Mouse (Mus musculus) mouse trophoblast stem cell (cell line): ENCODE measurements around the gene Bean1.

Experiments
- in situ Hi-C, 2 experiments: fragments of 300-500 bp; cut with MseI, MboI; formaldehyde crosslinking; loops; 2 replicates in 1 of 2; 3 replicates in 1 of 2; pipeline ENCODE4 v1.15.1; 2025

Bean1 gene

DNA sequence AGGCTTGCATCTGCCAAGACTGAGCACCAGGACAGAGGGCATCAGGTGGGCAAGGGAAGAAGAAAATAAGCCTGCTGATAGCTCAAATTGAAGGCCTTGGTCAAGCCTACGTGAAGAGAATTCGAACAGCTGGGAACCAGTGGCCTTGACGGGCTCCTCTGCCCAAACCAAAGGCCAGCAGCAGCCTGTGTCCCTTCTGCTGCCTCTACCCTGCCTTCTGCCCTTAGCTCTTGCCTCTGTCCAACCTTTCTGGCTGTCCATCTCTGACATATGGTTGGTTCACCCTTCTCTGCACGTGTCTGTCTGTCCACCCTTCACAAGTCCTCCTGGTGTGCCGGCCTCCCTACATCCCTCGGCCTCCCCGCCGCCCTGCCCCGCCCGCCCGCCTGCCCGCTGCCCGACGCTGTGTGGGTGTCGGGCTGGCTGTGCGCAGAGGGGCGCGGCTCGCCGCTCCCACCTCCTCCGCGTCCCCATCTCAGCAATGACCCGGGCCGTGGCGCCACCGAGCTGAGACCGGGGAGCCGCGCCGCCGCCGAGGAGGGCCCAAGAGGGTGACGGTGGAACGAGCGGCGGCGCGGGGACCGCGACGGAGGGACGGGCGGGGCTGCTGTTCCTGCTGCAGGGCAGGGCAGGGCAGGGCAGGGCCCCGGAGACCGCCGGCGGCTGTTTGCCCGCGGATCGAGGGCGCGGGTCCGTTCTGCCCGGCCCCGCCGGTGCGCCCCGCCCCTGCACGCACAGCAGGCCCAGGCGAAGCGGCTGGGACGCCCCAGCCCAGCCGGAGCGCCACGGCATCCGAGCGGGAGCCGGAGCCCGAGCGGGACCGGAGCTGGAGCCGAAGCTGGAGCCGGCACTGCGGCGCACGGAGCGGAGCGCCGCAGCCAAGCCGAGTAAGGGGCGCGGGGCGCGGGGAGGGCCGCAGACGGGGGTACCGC is at the start of gene Bean1:
Gene Bean1 (plus strand): TSS at position 325 of the 932 bp plus-strand sequence.
- in situ Hi-C loops = no loop called here

DNA sequence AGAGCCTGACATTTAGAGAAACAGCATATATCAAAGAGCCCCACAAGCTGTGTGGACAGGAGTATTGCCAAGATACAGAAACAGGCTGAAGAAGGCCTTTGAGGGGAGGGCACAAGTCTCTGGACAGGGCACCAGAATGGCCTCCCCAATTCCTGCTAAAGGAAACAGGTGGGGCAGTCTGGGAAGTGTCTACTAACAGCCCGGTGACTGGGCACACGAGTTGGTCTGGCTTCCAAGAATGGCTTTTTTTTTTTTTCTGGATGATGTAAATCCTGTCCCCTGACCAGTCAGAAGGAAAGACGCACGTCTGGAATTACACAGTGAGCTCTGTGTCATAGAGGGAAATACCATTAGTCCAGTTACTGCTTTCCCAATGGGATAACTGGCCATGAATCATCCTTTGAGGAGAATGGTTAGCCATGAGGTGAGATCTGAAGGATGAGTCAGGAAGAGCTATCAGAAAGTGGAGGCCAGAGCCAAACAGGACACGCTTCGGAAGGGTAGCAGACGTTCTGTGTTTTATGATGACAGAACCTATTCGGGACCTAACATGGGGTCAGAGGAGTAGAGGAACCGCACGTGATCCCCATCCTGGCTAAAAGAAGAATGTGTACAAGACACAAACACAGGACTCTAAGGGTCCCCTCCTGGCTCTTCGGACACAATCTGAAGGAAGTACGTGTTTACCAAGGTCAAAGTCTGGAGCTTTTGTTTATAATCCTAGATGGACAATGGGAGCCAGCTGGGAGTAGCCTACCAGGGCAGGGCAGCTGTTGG is 48.4 kb upstream of the Bean1 start:
- in situ Hi-C loops = no loop called here

DNA sequence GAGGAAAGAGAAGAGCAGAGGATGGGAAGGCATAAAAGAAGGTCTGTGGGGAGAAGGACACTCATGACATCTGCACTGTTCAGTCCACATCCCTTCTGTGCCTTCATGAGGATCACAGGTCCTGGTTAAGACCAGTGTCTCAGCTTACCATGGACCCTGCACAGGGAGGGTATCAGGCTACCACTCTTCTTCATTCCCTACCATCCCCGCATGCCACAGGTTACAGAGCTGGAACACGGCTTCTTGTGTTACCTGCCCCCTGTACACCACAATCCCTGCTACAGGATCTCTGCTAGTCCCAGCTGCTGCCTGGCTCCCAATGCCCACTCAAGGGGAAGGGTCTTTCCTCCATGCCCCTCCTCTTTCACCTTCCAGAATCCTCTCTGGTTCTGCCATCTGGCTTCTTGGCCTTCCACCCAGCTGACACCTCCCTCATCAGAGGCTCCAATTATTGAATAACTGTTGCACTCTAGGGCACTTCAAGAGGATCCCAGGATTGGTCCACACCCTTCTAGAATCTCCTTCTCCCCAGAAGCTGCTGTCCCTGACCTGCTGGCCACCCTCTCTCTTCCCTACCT is 47.1 kb upstream of the Bean1 start:
- in situ Hi-C loops = no loop called here

DNA sequence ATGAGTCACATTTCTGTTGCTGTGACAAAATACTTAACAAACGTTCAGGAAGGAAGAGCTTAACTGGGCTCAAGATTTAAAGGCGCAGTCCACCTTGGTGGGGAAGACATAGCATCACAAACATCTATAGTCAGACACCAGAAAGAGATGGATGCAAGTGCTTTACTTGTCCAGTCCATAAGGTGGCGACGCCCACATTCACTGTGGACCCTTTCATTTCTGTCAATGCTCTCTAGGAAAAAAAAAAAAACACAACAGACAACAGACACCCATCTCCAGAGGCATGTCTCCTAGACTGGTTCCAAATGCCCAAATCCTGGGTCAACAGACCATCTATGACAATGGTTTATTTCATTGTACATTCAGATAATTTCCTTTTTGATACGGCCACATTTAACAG is 45.7 kb upstream of the Bean1 start:
- in situ Hi-C loops = no loop called here

- in situ Hi-C loops = no loop called here
Measured at GRCm38 (mm10) chr8:104127160-104127883, 42.9 kb upstream of the Bean1 start.

- in situ Hi-C loops = no loop called here
Measured at GRCm38 (mm10) chr8:104130916-104131315, 39.3 kb upstream of the Bean1 start.

GRCm38 (mm10) chr8:104131414-104131975 is 38.7 kb upstream of the Bean1 start:
- in situ Hi-C loops = no loop called here

- in situ Hi-C loops = no loop called here
Measured at GRCm38 (mm10) chr8:104134521-104134920, 35.7 kb upstream of the Bean1 start.

DNA sequence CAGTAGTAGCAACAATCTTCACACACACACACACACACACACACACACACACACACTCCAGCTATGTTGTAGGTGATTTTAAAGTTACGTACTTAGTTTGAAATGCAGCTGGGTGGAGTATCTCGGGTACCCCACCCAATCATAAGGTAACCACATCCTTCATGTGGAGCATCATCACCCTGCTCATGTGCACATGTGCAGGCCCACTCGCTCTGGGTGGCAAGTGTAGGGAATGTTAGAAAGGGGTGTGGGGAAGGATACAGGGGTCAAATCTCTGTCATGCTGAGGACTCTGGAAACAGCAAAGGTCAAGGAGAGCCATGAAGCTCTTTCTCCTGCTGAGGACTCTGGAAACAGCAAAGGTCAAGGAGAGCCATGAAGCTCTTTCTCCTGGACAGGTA is 34.0 kb upstream of the Bean1 start:
- in situ Hi-C loops = no loop called here

DNA sequence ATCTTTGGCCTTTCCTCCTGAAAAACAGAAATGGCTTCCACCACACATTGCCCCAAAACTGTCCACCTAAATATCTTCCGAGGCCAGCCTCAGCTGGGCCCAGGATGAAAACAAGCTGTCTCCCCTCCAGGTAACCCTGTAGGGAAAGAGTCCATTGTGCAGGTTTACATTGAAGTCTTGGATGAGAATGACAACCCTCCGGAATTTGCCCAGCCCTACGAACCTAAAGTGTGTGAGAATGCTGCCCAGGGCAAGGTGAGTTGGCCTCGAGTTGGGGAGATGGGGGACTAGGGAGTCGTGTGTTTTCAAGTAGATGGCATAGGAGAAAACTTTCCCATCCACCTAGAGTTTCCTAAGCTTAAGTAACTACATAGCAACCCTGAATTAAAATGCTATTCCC is 32.6 kb upstream of the Bean1 start:
- in situ Hi-C loops = no loop called here

GRCm38 (mm10) chr8:104140611-104141010 is 29.6 kb upstream of the Bean1 start:
- in situ Hi-C loops = loop anchor here in 1 of 2 experiments (5.0 kb wide), 1 partner anchor 43 kb away; no protein-coding TSS in a partner anchor

DNA sequence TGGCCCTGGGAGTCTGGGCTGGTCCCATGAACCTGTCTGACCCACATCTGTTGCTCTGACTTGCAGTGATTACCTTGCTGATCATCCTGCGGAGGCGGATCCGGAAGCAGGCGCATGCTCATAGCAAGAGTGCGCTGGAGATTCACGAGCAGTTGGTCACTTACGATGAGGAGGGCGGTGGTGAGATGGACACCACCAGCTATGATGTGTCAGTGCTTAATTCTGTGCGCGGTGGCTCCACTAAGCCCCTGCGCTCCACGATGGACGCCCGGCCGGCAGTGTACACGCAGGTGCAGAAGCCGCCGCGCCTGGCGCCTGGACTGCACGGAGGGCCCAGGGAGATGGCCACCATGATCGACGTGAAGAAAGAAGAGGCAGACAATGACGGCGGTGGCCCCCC is 27.8 kb upstream of the Bean1 start:
- in situ Hi-C loops = loop anchor here in 1 of 2 experiments (5.0 kb wide), 1 partner anchor 45 kb away; no protein-coding TSS in a partner anchor

GRCm38 (mm10) chr8:104143379-104143778 is 26.9 kb upstream of the Bean1 start:
- in situ Hi-C loops = loop anchor here in 1 of 2 experiments (5.0 kb wide), 1 partner anchor 46 kb away; no protein-coding TSS in a partner anchor

DNA sequence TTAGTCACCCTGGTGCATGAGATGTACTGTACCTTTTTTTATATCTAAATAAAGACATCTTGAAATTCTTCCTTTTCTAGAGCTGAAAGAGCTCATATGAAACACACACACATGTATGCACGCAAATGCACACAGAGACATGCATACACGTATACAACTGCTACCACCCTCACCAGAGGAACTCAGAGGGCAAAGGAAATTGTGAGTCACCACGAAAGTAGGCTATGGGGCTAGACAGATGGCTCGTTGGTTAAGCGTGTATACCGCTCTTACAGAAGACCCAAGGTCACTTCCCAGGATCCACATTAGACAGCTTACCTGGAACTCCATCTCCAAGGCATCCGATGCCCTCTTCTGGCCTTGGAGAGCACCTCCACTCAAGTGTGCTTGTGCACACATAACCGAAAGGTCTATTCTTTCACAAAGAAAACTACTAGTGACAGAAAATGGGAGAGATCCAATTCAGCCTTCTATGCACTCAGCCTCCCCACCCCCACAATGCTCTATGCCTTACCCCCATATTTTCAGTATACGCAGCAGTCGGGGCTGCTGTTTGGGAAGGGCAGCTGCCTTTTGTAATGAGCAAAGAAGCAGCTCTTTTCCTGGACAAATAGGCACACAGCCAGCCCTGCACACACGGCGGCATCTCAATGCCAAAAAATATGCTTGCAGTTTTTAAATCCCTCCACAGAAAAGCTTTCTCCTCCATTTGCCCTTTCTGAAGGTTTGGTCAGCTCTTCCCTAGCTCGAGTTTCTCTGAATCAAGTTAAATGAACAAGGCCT is 25.6 kb upstream of the Bean1 start:
- in situ Hi-C loops = loop anchor here (5.0 kb wide), 2 partner anchors 47 to 73 kb away; no protein-coding TSS in a partner anchor

DNA sequence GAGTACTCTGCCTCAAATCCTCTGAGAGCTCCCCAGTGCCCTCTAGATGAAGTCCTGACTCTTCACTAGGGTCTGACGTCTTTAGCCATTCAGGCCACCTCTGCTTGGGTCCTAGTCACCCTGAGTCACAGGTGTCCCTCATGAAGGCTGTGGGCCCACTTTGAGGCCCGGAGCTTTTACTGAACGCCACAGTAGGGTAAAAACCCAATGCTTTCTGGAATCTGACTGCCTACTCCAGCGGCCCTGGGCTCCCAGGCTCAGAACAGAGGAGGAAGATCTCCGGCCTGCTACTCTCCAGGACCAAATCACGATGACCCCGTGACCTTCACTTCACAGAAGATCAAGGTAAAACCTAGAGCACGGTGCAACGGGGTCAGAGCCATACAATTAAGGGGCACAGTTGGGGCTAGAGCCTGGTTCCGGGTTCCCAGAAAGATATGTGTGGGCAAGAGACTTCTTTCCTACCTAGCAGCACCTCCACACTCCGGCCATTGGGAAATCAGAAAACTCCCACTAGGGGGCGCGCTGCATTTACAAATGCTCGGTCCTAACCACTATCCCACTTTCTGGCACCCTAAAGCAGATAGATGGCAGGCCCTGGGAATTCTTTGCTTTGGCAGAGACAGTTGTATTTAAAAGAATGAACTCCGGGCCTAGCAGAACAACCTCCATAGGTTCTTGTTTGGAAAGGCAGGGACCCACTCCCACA is 24.1 kb upstream of the Bean1 start:
- in situ Hi-C loops = loop anchor here (5.0 kb wide), 2 partner anchors 49 to 71 kb away; no protein-coding TSS in a partner anchor

GRCm38 (mm10) chr8:104146717-104147494 is 23.3 kb upstream of the Bean1 start:
- in situ Hi-C loops = loop anchor here (5.0 kb wide), 2 partner anchors 50 to 70 kb away; no protein-coding TSS in a partner anchor

DNA sequence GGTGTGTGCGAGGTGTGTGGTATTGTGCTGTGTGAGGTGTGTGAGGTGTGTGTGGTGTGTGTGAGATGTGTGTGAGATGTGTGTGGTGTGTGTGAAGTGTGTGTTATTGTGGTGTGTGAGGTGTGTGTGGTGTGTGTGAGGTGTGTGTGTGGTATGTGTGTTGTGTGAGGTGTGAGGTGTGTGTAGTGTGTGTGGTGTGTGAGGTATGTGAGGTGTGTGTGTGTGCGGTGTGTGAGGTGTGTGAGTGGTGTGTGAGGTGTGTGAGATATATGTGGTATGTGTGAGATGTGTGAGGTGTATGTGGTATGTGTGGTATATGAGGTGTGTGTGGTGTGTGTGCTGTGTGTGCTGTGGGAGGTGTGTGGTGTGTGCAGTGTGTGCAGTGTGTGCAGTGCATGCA is 22.3 kb upstream of the Bean1 start:
- in situ Hi-C loops = loop anchor here (5.0 kb wide), 2 partner anchors 51 to 69 kb away; no protein-coding TSS in a partner anchor

GRCm38 (mm10) chr8:104160731-104161130 is 9.5 kb upstream of the Bean1 start:
- in situ Hi-C loops = no loop called here
